Mouse (Mus musculus) cerebellum, adult 2 months (tissue): ENCODE data around the gene Scaf4. TPM values are rescaled to one million over a fixed set of nuclear protein-coding genes. Genes with fewer than 3 reads are reported as not detected.
"Not testable (repeated sequence)": the region's sequence is repeated elsewhere in the genome, so short reads cannot be mapped to it uniquely, and the experiment has no call there.

Experiments used
- DNase-seq, 2 experiments: peaks; one replicate each; pipeline ENCODE4 v3.0.0; 2021
- H3K27ac ChIP-seq: fragments of 200-500 bp; 2 replicates; pipeline ENCODE4 v1.5.1; 2012; ENCODE audit warnings: low read length, control low read depth, inconsistent platforms; ENCODE audit not compliant: insufficient read depth
- H3K27me3 ChIP-seq: fragments of 200-500 bp; 2 replicates; pipeline ENCODE4 v1.6.1; 2012; ENCODE audit warnings: inconsistent platforms, mild to moderate bottlenecking, low read length, moderate library complexity; ENCODE audit not compliant: control insufficient read depth, insufficient read depth
- H3K4me1 ChIP-seq: fragments of 200-500 bp; 2 replicates; pipeline ENCODE4 v1.6.1; 2011; ENCODE audit warnings: low read length; ENCODE audit not compliant: control insufficient read depth, insufficient read depth
- H3K4me3 ChIP-seq: fragments of 200-500 bp; replicated peaks from 2 replicates; pipeline ENCODE3; 2011; ENCODE audit warnings: mild to moderate bottlenecking, low read depth, low read length, control low read depth; ENCODE audit not compliant: insufficient read depth
- CTCF ChIP-seq: fragments of 200-500 bp; IDR thresholded peaks from 2 replicates; pipeline ENCODE4 v1.5.1; 2011; ENCODE audit warnings: low read depth, mild to moderate bottlenecking, control low read depth, low read length, moderate library complexity, borderline replicate concordance; ENCODE audit not compliant: insufficient read depth
- POLR2A ChIP-seq: fragments of 200-500 bp; IDR thresholded peaks from 2 replicates; pipeline ENCODE4 v1.6.1; 2011; ENCODE audit warnings: low read length, control low read depth, borderline replicate concordance; ENCODE audit not compliant: insufficient read depth
- WGBS: fragments of 180-500 bp; shearing (Covaris S2); methylation state at CpG from one replicate; pipeline ENCODE4 v1.1.7; 2018; 5-methylcytosine and 5-hydroxymethylcytosine counted together
- polyA plus RNA-seq: library from polyadenylated mRNA; depleted of rRNA; stranded (reverse); fragments of >200 nt; gene quantifications from 2 replicates; pipeline ENCODE4 v1.2.3, GENCODE M21; 2012

The Scaf4 gene
- polyA plus RNA-seq, 1 experiment = 48.4 TPM

GRCm38 (mm10) chr16:90261791-90262190 is 22.5 kb downstream of the Scaf4 start:
- H3K4me3 ChIP-seq = no peak overlapping the region
- H3K27ac ChIP-seq = no peak overlapping the region
- peak; percentile 74 to 80 for DNase-seq
- no peaks in the 10 kb centered on the region for H3K4me1 ChIP-seq
- 32% methylated on average over 2 of the region's 2 CpGs for WGBS
- H3K27me3 ChIP-seq = no peaks in the 10 kb centered on the region
- TF ChIP-seq CTCF = no peak
- no peak for TF ChIP-seq POLR2A

DNA sequence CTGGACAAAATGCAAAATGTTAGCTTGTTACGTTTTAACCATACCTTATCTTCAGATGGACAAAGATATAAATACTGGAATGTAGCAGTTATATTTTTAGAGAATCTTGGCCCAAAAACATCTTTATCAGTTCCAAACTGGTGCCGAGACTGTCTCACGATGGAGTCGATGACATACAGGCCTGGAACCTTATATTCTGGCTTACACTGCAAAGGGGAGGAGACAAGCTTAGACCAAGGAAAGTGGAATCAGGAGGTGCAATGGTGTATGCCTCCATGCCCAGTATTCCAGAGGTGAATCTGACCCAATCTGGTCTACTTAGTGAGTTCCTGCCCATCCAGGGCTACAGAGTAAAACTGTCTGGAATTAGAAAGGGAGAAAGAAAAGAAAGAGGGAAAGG is 24.2 kb downstream of the Scaf4 start:
- TF ChIP-seq POLR2A = no peak
- DNase-seq = no peak
- Histone ChIP-seq H3K4me1 (no peaks in the 10 kb centered on the region), H3K27me3 (no peaks in the 10 kb centered on the region), H3K4me3 (no peak overlapping the region), H3K27ac (no peak overlapping the region)
- WGBS = 63% methylated on average over 4 of the region's 4 CpGs

- WGBS = 94% methylated on average over 5 of the region's 5 CpGs
- no peaks in the 10 kb centered on the region for H3K4me1 ChIP-seq
- no peaks in the 10 kb centered on the region for H3K27me3 ChIP-seq
- DNase-seq = no peak
- H3K4me3 ChIP-seq = no peak overlapping the region
- TF ChIP-seq CTCF (no peak), POLR2A (no peak)
- H3K27ac ChIP-seq = no peak overlapping the region
Observed at GRCm38 (mm10) chr16:90259623-90260022, 24.7 kb downstream of the Scaf4 start.

GRCm38 (mm10) chr16:90258950-90259349 is 25.4 kb downstream of the Scaf4 start:
- Histone ChIP-seq H3K27me3 (no peaks in the 10 kb centered on the region), H3K4me1 (no peaks in the 10 kb centered on the region), H3K27ac (no peak overlapping the region), H3K4me3 (no peak overlapping the region)
- no peak for DNase-seq
- WGBS = 93% methylated on average over 7 of the region's 7 CpGs
- no peak for TF ChIP-seq POLR2A
- TF ChIP-seq CTCF = no peak

DNA sequence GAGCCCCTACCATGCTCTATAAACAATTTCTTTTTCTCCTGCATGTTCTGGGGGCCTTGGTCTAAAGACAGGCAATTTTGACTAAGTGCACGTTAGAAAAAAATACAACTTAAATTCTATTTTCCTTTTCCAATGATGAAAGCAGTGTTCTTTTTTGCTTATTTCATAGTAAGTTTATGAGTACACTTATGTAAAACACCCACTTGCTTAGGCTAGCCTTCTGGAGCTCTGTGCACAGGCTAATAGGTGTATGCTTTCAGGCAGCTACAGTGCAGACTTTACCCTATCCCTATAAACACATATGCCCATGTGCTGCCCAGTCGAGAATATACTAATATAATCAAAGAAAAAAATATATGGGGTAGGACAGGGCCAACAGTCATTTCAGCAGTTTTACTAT is 31.8 kb downstream of the Scaf4 start:
- Histone ChIP-seq H3K27me3 (no peaks in the 10 kb centered on the region), H3K4me1 (no peaks in the 10 kb centered on the region), H3K4me3 (no peak overlapping the region), H3K27ac (no peak overlapping the region)
- WGBS = 92% methylated on average over 2 of the region's 2 CpGs
- TF ChIP-seq POLR2A = no peak
- TF ChIP-seq CTCF = no peak
- no peak for DNase-seq

DNA sequence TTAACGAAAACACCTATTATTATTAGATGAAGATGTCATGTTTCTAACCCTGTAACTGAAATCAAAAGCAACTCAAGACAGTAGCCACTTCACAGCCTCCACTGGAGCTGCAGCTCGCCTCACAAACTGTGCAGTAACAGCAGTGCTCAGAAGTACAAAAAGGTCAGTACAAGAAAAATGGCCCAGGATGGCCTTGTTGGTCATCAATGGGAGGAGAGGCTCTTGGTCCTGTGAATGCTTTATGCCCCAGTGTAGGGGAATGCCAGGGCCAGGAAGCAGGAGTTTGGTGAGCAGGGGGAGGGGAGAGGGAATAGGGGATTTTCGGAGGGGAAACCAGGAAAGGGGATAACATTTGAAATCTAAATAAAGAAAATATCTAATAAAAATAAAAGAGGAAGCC is 33.0 kb downstream of the Scaf4 start:
- not testable (repeated sequence) for H3K4me1 ChIP-seq, H3K4me3 ChIP-seq, H3K27ac ChIP-seq, H3K27me3 ChIP-seq, DNase-seq
- WGBS = 92% methylated on average over 3 of the region's 3 CpGs

DNA sequence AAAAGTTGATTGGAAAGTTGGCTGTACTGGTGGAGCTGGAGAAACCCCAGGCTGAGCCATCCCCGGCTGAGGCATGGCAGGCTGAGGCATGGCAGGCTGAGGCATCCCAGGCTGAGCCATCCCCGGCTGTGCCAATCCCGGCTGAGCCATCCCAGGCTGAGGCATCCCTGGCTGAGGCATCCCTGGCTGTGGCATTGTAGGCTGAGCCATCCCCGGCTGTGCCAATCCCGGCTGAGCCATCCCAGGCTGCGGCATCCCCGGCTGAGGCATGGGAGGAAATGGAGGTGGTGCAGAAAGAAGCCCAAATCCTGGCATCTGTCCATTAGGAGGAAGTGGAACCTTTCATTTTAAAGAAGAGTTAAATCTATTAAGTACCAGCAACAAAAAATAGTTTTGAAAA is 34.2 kb downstream of the Scaf4 start:
- H3K4me1 ChIP-seq = no peaks in the 10 kb centered on the region
- H3K27ac ChIP-seq = no peak overlapping the region
- H3K4me3 ChIP-seq = no peak overlapping the region
- 18% methylated on average over 7 of the region's 7 CpGs for WGBS
- no peaks in the 10 kb centered on the region for H3K27me3 ChIP-seq
- TF ChIP-seq POLR2A (no peak), CTCF (no peak)
- peak; percentile 26 to 42 for DNase-seq

GRCm38 (mm10) chr16:90242426-90243304 is 41.6 kb downstream of the Scaf4 start:
- no peak for DNase-seq
- 53% methylated on average over 17 of the region's 17 CpGs for WGBS
- no peaks in the 10 kb centered on the region for H3K4me1 ChIP-seq
- no peaks in the 10 kb centered on the region for H3K27me3 ChIP-seq
- no peak for TF ChIP-seq POLR2A
- TF ChIP-seq CTCF = no peak
- H3K27ac ChIP-seq = no peak overlapping the region
- H3K4me3 ChIP-seq = no peak overlapping the region

GRCm38 (mm10) chr16:90241875-90242274 is 42.4 kb downstream of the Scaf4 start:
- H3K4me1 ChIP-seq = no peaks in the 10 kb centered on the region
- no peak overlapping the region for H3K4me3 ChIP-seq
- 88% methylated on average over 4 of the region's 4 CpGs for WGBS
- H3K27me3 ChIP-seq = no peaks in the 10 kb centered on the region
- no peak overlapping the region for H3K27ac ChIP-seq
- TF ChIP-seq POLR2A (no peak), CTCF (no peak)
- DNase-seq = no peak
